Mouse (Mus musculus) midbrain, postnatal 0 days (tissue): ENCODE data around the gene Prop1. TPM values are rescaled to one million over a fixed set of nuclear protein-coding genes. Genes with fewer than 3 reads are reported as not detected.

Source experiments
- ATAC-seq: fragments of 200-750 bp; cut with Nextera tagmentation; 2 replicates; pipeline ENCODE4 v1.8.0; 2017; ENCODE audit warnings: moderate number of reproducible peaks, mild to moderate bottlenecking, moderate TSS enrichment, moderate library complexity; ENCODE audit not compliant: low FRiP score
- DNase-seq: peaks from one replicate; pipeline ENCODE4 v3.0.0-alpha.2; 2015; ENCODE audit warnings: low spot score
- H3K27ac ChIP-seq: fragments of 300-500 bp; sonication (generic); 2 replicates; pipeline ENCODE4 v1.5.1; 2014; ENCODE audit warnings: low read depth, mild to moderate bottlenecking, low read length, mixed read lengths
- H3K27me3 ChIP-seq: fragments of 300-500 bp; sonication (generic); 2 replicates; pipeline ENCODE4 v1.6.1; 2014; ENCODE audit warnings: low read length, control low read depth, mixed read lengths; ENCODE audit not compliant: insufficient read depth
- H3K36me3 ChIP-seq: fragments of 300-500 bp; sonication (generic); 2 replicates; pipeline ENCODE4 v1.6.1; 2014; ENCODE audit warnings: low read length, control low read depth, mixed read lengths; ENCODE audit not compliant: insufficient read depth
- H3K4me1 ChIP-seq: fragments of 300-500 bp; sonication (generic); 2 replicates; pipeline ENCODE4 v1.6.1; 2014; ENCODE audit warnings: mild to moderate bottlenecking, control low read depth, antibody characterized with exemption, low read length, mixed read lengths; ENCODE audit not compliant: insufficient read depth
- H3K4me2 ChIP-seq: fragments of 300-500 bp; sonication (generic); 2 replicates; pipeline ENCODE4 v1.6.1; 2014; ENCODE audit warnings: low read depth, mild to moderate bottlenecking, low read length, mixed read lengths; ENCODE audit not compliant: poor library complexity, severe bottlenecking
- H3K4me3 ChIP-seq: fragments of 300-500 bp; sonication (generic); 2 replicates; pipeline ENCODE4 v1.5.1; 2014; ENCODE audit warnings: low read depth, mild to moderate bottlenecking, low read length, moderate library complexity
- H3K9ac ChIP-seq: fragments of 300-500 bp; sonication (generic); replicated peaks from 2 replicates; pipeline ENCODE4 v1.6.1; 2014; ENCODE audit warnings: mild to moderate bottlenecking, low read length, moderate library complexity, mixed read lengths; ENCODE audit not compliant: poor library complexity, severe bottlenecking
- H3K9me3 ChIP-seq: fragments of 300-500 bp; sonication (generic); 2 replicates; pipeline ENCODE4 v1.6.1; 2016; ENCODE audit warnings: low read length, control low read depth
- CTCF ChIP-seq: IDR thresholded peaks from 2 replicates; pipeline ENCODE4 v1.5.1; 2016; ENCODE audit warnings: antibody characterized with exemption, mild to moderate bottlenecking
- WGBS: fragments of 180-500 bp; shearing (Covaris S2); extraction: QIAGEN DNeasy Blood & Tissue Kit; methylation state at CpG from one replicate; pipeline ENCODE4 v1.1.7; 2014; 5-methylcytosine and 5-hydroxymethylcytosine counted together
- polyA plus RNA-seq: library from polyadenylated mRNA; unstranded; fragments of >200 nt; fragmentation: Nextera tagmentation; extraction: Ambion mirVana; gene quantifications from 2 replicates; pipeline ENCODE4 v1.2.1, GENCODE M21; 2015
- total RNA-seq: library from RNA; depleted of rRNA; stranded (reverse); fragments of >200 nt; gene quantifications from 2 replicates; pipeline ENCODE4 v1.2.3, GENCODE M21; 2014; rRNA removed

Prop1 gene
- total and polyA plus RNA-seq, 2 experiments from 2014 or later: not detected

DNA sequence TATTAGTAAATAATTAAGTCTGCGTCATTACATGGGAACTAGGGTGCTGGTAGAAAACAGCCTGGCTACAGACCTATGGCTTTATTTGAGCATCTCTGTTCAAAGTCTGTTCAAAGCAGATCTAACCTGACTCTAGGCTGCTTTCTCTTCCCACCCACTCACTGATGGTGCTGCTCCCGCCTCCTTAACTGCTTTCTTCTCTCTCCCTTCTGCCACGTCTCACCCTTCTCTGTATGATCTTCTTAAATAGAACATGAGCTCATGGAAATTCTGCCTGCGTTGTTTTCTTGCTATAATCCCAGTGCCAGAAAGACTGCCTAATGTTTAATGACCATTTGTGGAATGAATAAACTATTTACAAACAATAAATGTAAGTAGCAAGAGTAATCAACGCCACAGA is 45.4 kb downstream of the Prop1 start:
- no peaks in the 10 kb centered on the region for H3K4me1 ChIP-seq
- no peak overlapping the region for H3K4me2 ChIP-seq
- no peaks in the 10 kb centered on the region for H3K27me3 ChIP-seq
- DNase-seq (no peak), ATAC-seq (no peak)
- H3K9ac ChIP-seq: no peak overlapping the region
- H3K36me3 ChIP-seq: peaks cover 87% of the 10 kb centered on the region
- H3K4me3 ChIP-seq: no peak overlapping the region
- TF ChIP-seq CTCF: no peak
- peaks cover 26% of the 10 kb centered on the region for H3K9me3 ChIP-seq
- 72% methylated on average over 5 of the region's 5 CpGs for WGBS
- no peak overlapping the region for H3K27ac ChIP-seq

Other genes starting within 250 kb of the Prop1 start
- gene Zfp354c, start 126.0 kb downstream of the Prop1 start, total RNA-seq: 41.9 and 44.6 TPM in 2 replicates
- gene Zfp354c, start 126.0 kb downstream of the Prop1 start, polyA plus RNA-seq: 34.1 and 38.3 TPM in 2 replicates
- gene Zfp879, start 112.2 kb downstream of the Prop1 start, total RNA-seq: 2.7 and 4.1 TPM in 2 replicates
- 1.2 and 1.4 TPM in 2 replicates for gene Zfp879, start 112.2 kb downstream of the Prop1 start, polyA plus RNA-seq
- not detected in 2 replicates for gene Grm6, start 103.1 kb downstream of the Prop1 start, total RNA-seq
- not detected in 2 replicates for gene Grm6, start 103.1 kb downstream of the Prop1 start, polyA plus RNA-seq
- 7.2 and 8.0 TPM in 2 replicates for gene Zfp454, start 66.1 kb downstream of the Prop1 start, total RNA-seq
- 7.5 and 8.0 TPM in 2 replicates for gene Zfp454, start 66.1 kb downstream of the Prop1 start, polyA plus RNA-seq
- 27.9 and 29.1 TPM in 2 replicates for gene Zfp2, start 37.6 kb downstream of the Prop1 start, total RNA-seq
- 33.9 and 35.5 TPM in 2 replicates for gene Zfp2, start 37.6 kb downstream of the Prop1 start, polyA plus RNA-seq
- gene Zfp354b, start 22.1 kb downstream of the Prop1 start, total RNA-seq: 2.0 and 2.8 TPM in 2 replicates
- 2.7 and 3.8 TPM in 2 replicates for gene Zfp354b, start 22.1 kb downstream of the Prop1 start, polyA plus RNA-seq
- not detected in 2 replicates for gene 4933414I15Rik, start 10.0 kb downstream of the Prop1 start, total RNA-seq
- gene 4933414I15Rik, start 10.0 kb downstream of the Prop1 start, polyA plus RNA-seq: not detected in 2 replicates
- not detected in 2 replicates for gene Olfr1378, start 12.8 kb upstream of the Prop1 start, total RNA-seq
- gene Olfr1378, start 12.8 kb upstream of the Prop1 start, polyA plus RNA-seq: 0.16 TPM in 1 of 2 replicates, not detected in the other
- gene Olfr1377, start 28.2 kb upstream of the Prop1 start, total RNA-seq: not detected in 2 replicates
- gene Olfr1377, start 28.2 kb upstream of the Prop1 start, polyA plus RNA-seq: not detected in 2 replicates
- gene Olfr51, start 49.8 kb upstream of the Prop1 start, total RNA-seq: not detected in 2 replicates
- not detected in 2 replicates for gene Olfr51, start 49.8 kb upstream of the Prop1 start, polyA plus RNA-seq
- not detected in 2 replicates for gene Olfr54, start 60.5 kb upstream of the Prop1 start, total RNA-seq
- not detected in 2 replicates for gene Olfr54, start 60.5 kb upstream of the Prop1 start, polyA plus RNA-seq
- not detected in 2 replicates for gene Olfr1375, start 94.3 kb upstream of the Prop1 start, total RNA-seq
- gene Olfr1375, start 94.3 kb upstream of the Prop1 start, polyA plus RNA-seq: not detected in 2 replicates
- gene Zfp354a, start 105.5 kb upstream of the Prop1 start, total RNA-seq: 8.3 and 9.3 TPM in 2 replicates
- 9.9 and 12.5 TPM in 2 replicates for gene Zfp354a, start 105.5 kb upstream of the Prop1 start, polyA plus RNA-seq